7 mouse cellular contexts compared by ENCODE assay signal in the genomic region with DNA sequence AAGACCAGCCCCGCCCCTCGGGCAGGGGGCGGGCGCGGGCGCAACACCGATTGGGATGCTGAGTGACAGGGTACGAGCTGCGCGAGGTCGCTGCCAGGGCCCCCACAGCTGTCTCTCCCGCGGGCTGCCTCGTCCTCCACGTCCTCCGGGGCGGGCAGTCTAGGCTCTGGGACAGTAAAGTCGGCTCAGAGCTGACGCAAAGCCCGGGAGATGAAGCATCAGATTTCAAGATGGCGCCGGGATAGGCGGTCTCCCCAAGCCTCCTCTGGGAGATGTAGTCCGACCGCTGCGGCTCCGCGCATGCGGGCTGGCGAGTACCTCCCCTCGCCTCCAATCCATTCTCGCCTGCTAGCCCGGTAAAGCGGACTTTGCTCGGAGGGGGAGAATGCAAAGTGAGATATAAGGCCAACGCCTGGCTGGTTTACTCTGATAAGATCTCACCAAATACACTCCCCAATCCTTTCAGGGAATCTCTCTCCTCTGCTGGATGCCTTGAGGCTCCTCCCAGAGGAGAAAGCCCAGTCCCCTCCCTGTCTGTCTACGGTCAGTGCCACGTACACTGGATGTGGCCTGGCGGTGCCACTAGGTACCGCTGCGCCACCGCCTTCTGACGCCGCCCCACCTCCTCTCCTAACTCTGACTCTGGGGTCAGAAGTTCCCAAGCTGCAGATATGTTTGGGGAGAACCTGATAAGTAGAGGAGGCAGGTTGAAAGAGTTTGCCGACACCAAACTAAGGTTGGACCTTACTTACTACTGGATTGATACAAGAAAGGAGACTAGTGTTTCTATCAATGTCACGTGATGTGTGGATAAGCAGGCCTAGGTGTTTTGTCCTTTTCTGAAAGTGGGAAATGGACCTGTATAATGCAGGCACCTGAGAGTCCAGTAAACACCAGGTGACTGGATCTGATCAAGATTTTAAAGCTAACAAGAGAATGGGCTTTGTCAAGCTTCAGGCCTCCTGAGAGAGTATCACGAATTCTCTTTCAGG.
DNase-seq lines count a peak whose midpoint lies in the region; ATAC-seq lines count a peak whose summit lies in the region.

No protein-coding gene starts in this region.

- H3K36me3 ChIP-seq in embryonic facial prominence, embryonic 11.5 days (replicated peaks; ENCODE audit: control insufficient read depth, insufficient read depth, low read depth, low read length): no peaks in the 10 kb centered on the region
- no peaks in the 10 kb centered on the region for H3K36me3 ChIP-seq in limb, embryonic 10.5 days
- no peaks in the 10 kb centered on the region for H3K36me3 ChIP-seq in midbrain, embryonic 13.5 days

- 3% methylated on average over 47 of the region's 47 CpGs for WGBS in embryonic facial prominence, embryonic 11.5 days
- 3% methylated on average over 47 of the region's 47 CpGs for WGBS in limb, embryonic 10.5 days
- WGBS in midbrain, embryonic 13.5 days: 3% methylated on average over 46 of the region's 47 CpGs

- H3K27ac ChIP-seq in embryonic facial prominence, embryonic 11.5 days (replicated peaks; ENCODE audit: low read depth, low read length): peak overlapping the region; percentile 56
- H3K27ac ChIP-seq in limb, embryonic 10.5 days: peak overlapping the region; percentile 88
- peak overlapping the region; percentile 96 for H3K27ac ChIP-seq in midbrain, embryonic 13.5 days

- peak; percentile 94 for DNase-seq in adrenal gland, postnatal 10 days
- DNase-seq in embryonic facial prominence, embryonic 11.5 days (ENCODE audit: low spot score): peak; percentile 96
- peak; percentile 97 for DNase-seq in kidney, adult 11 months
- DNase-seq in limb, embryonic 10.5 days (ENCODE audit: low spot score): peak; percentile 92
- peak; percentile 75 for DNase-seq in spleen, adult 12 weeks (ENCODE audit: low spot score)

- peak overlapping the region; percentile 71 for H3K4me3 ChIP-seq in embryonic facial prominence, embryonic 11.5 days (ENCODE audit: low read depth, low read length)
- peak overlapping the region; percentile 83 for H3K4me3 ChIP-seq in limb, embryonic 10.5 days
- peak overlapping the region; percentile 71 for H3K4me3 ChIP-seq in midbrain, embryonic 13.5 days (replicated peaks)

- H3K27me3 ChIP-seq in embryonic facial prominence, embryonic 11.5 days (ENCODE audit: control insufficient read depth, insufficient read depth, low read length): no peaks in the 10 kb centered on the region
- H3K27me3 ChIP-seq in limb, embryonic 10.5 days (ENCODE audit: low read depth, poor library complexity, severe bottlenecking): no peaks in the 10 kb centered on the region
- no peaks in the 10 kb centered on the region for H3K27me3 ChIP-seq in midbrain, embryonic 13.5 days

- H3K4me2 ChIP-seq in embryonic facial prominence, embryonic 11.5 days (ENCODE audit: low read depth, low read length): peak overlapping the region; percentile 83
- H3K4me2 ChIP-seq in midbrain, embryonic 13.5 days (replicated peaks): peak overlapping the region; percentile 73

- H3K9me3 ChIP-seq in embryonic facial prominence, embryonic 11.5 days (replicated peaks; ENCODE audit: control insufficient read depth, low read length): no peaks in the 10 kb centered on the region
- no peaks in the 10 kb centered on the region for H3K9me3 ChIP-seq in limb, embryonic 10.5 days (replicated peaks)
- H3K9me3 ChIP-seq in midbrain, embryonic 13.5 days: no peaks in the 10 kb centered on the region

- ATAC-seq in embryonic facial prominence, embryonic 11.5 days (replicated peaks; ENCODE audit: insufficient number of reproducible peaks, low FRiP score, low TSS enrichment, low read depth): peak; percentile 97
- ATAC-seq in granulocyte monocyte progenitor cell, adult 5-6 weeks (replicated peaks; ENCODE audit: poor library complexity, severe bottlenecking): peak; percentile 92
- ATAC-seq in midbrain, embryonic 13.5 days: peak; percentile 98

- no peaks in the 10 kb centered on the region; the same call in 1 of the 2 replicates for H3K4me1 ChIP-seq in embryonic facial prominence, embryonic 11.5 days (ENCODE audit: control insufficient read depth, insufficient read depth, low read length)
- H3K4me1 ChIP-seq in limb, embryonic 10.5 days: peaks cover 32% of the 10 kb centered on the region
- H3K4me1 ChIP-seq in midbrain, embryonic 13.5 days (replicated peaks): peaks cover 37% of the 10 kb centered on the region

- H3K9ac ChIP-seq in embryonic facial prominence, embryonic 11.5 days (replicated peaks; ENCODE audit: low read length): peak overlapping the region; percentile 76
- H3K9ac ChIP-seq in midbrain, embryonic 13.5 days (replicated peaks): peak overlapping the region; percentile 79

Comparison
In these comparisons a context has a peak if more than half of its experiments do, and no peak if none do; other contexts are left out.
1. Peak in every context shown above with its lines: DNase-seq, ATAC-seq, H3K4me3 ChIP-seq and H3K27ac ChIP-seq.